Mouse (Mus musculus) MEL-GATA-1-ER (cell line): ENCODE data around the gene Cdh23.
"Not testable (repeated sequence)": the region's sequence is repeated elsewhere in the genome, so short reads cannot be mapped to it uniquely, and the experiment has no call there.

Experiments
- DNase-seq: peaks from one replicate; pipeline ENCODE4 v3.0.0-alpha.2; 2012; ENCODE audit warnings: low read depth; ENCODE audit errors: extremely low read depth

The Cdh23 gene

GRCm38 (mm10) chr10:60696390-60696789 lies at the start of gene Cdh23:
Cdh23 (minus strand) TSS chr10:60696490.
- no peak for DNase-seq

GRCm38 (mm10) chr10:60744543-60745290 lies 48.4 kb upstream of the Cdh23 start:
- DNase-seq = no peak

GRCm38 (mm10) chr10:60743681-60744080 lies 47.4 kb upstream of the Cdh23 start:
- DNase-seq = no peak

- no peak for DNase-seq
Measured at GRCm38 (mm10) chr10:60742942-60743341, 46.7 kb upstream of the Cdh23 start.

GRCm38 (mm10) chr10:60742296-60742695 lies 46.0 kb upstream of the Cdh23 start:
- not testable (repeated sequence) for DNase-seq

- DNase-seq = no peak
Measured at GRCm38 (mm10) chr10:60741435-60741834, 45.1 kb upstream of the Cdh23 start.

- DNase-seq = no peak
Measured at GRCm38 (mm10) chr10:60739619-60740363, 43.5 kb upstream of the Cdh23 start.

GRCm38 (mm10) chr10:60737886-60738640 lies 41.8 kb upstream of the Cdh23 start:
- no peak for DNase-seq

GRCm38 (mm10) chr10:60737169-60737728 lies 41.0 kb upstream of the Cdh23 start:
- no peak for DNase-seq

GRCm38 (mm10) chr10:60735737-60736136 lies 39.4 kb upstream of the Cdh23 start:
- DNase-seq = no peak

GRCm38 (mm10) chr10:60733471-60733870 lies 37.2 kb upstream of the Cdh23 start:
- no peak for DNase-seq

- no peak for DNase-seq
Measured at GRCm38 (mm10) chr10:60732397-60732861, 36.1 kb upstream of the Cdh23 start.

GRCm38 (mm10) chr10:60731742-60732141 lies 35.5 kb upstream of the Cdh23 start:
- no peak for DNase-seq

- DNase-seq = no peak
Measured at GRCm38 (mm10) chr10:60727301-60727700, 31.0 kb upstream of the Cdh23 start.

- DNase-seq = no peak
Measured at GRCm38 (mm10) chr10:60726896-60727295, 30.6 kb upstream of the Cdh23 start.

- DNase-seq = no peak
Measured at GRCm38 (mm10) chr10:60724496-60724895, 28.2 kb upstream of the Cdh23 start.

GRCm38 (mm10) chr10:60723345-60723744 lies 27.1 kb upstream of the Cdh23 start:
- DNase-seq = no peak

- no peak for DNase-seq
Measured at GRCm38 (mm10) chr10:60721640-60722039, 25.4 kb upstream of the Cdh23 start.

GRCm38 (mm10) chr10:60720461-60720860 lies 24.2 kb upstream of the Cdh23 start:
- no peak for DNase-seq

- DNase-seq = no peak
Measured at GRCm38 (mm10) chr10:60718491-60718890, 22.2 kb upstream of the Cdh23 start.

GRCm38 (mm10) chr10:60716449-60716848 lies 20.2 kb upstream of the Cdh23 start:
- DNase-seq = no peak
